Mouse (Mus musculus): ENCODE results near the gene H2-Ke6. TPM values are rescaled to one million over a fixed set of nuclear protein-coding genes. Genes with fewer than 3 reads are reported as not detected.

Gene H2-Ke6
- polyA plus RNA-seq, 1 experiment from 2014 or later = 37.7 TPM

DNA sequence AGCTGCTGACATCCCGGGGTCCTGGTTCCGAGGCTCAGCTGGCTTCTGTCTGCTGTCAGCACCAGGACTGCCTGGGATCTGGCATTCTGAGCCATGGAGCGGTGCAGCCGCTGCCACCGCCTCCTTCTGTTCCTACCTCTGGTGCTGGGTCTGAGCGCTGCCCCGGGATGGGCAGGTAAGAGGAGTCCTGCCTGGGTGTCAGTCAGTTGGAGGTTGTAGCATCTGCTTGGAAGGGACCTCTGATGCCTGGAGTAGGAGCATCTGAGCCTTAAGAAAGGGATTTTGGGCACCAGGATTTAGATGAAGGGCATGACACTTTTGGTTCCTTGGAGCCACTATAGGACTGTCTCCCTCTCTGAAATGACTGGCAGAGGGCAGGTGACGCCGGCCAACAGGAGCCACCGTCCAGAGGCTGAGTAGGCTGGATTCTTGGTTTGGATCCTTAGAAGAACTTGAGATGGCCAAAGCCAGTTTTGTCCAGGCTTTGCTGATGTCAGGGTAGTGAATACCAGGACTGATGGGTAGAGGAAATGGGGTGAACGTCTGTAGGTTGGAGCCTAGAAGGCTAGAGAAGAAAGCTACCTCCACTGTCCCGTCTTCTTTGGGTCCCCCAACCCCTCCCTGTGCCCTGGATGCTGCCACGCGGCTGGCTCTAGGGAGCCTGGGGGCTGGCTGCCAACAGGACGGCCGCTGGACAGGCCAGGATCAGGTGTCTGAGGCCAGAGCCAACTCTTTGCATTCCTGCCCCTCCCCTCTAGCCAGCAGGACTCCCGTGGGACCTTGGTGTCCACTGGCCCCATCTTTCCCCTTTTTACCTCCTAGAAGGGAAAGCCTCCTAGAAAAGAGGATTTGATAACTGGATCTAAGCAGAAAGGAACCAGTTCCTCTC lies 11.9 kb upstream of the H2-Ke6 start:
- Histone ChIP-seq H3K4me1 (ENCODE audit: control insufficient read depth, insufficient read depth, low read length) (peaks cover 27% of the 10 kb centered on the region), H3K9me3 (ENCODE audit: control insufficient read depth, low read length) (no peaks in the 10 kb centered on the region), H3K27ac (replicated peaks; ENCODE audit: low read depth, low read length) (no peak overlapping the region), H3K4me2 (ENCODE audit: low read depth, severe bottlenecking) (peak overlapping the region; percentile 44), H3K4me3 (ENCODE audit: low read depth, low read length) (peak overlapping the region; percentile 12), H3K36me3 (ENCODE audit: control insufficient read depth, insufficient read depth, low read length) (peaks cover 18% of the 10 kb centered on the region), H3K9ac (ENCODE audit: low read length) (0 out of 2 replicates have a peak overlapping the region, but pooled peaks have one; percentile 2), H3K27me3 (ENCODE audit: control insufficient read depth, insufficient read depth, low read length) (peaks cover 2% of the 10 kb centered on the region; the same call in 1 of the 2 replicates)
- WGBS = 29% methylated on average over 17 of the region's 17 CpGs
- DNase-seq (ENCODE audit: low spot score) (peak; percentile 36), ATAC-seq (ENCODE audit: insufficient number of reproducible peaks, low FRiP score, low TSS enrichment, low read depth) (no peak)

DNA sequence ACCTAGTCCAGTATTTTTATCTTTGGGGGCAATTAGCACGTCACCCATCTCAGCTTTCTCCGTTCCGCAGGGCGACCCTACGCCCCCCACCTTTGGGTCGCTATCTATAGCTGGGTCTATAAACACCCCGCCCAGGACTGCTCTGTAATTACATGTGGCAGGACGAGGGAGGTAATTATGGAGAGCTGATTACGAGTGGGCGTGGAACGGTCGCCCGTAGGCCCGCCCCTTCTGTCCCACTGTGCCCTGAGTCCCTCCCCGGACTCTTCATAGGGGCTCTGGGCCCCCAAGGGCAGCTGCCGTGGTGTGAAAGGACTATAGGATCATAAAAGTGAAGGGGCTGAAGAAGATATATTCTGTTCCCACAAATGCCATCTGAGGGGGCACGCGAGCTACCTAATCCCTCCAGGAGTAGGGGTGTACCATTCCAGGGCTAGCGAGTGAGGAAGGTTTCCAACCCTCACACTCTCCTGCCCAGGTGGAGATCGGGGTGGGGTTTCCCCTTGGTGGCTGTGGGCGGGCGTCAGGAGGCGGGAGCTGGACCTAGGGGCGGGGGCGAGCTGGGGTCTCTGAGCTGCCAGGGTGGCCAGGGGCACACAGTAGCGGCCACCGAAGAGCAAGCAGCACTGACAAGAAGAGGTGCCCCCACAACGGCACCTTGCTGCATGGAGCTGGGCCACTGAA lies 11.2 kb upstream of the H2-Ke6 start, which contains the start of gene Col11a2:
Gene Col11a2 (plus strand): TSS at position 560 of the 684 bp plus-strand sequence.
- H3K4me1 ChIP-seq (ENCODE audit: control insufficient read depth, insufficient read depth, low read length) = peaks cover 27% of the 10 kb centered on the region
- H3K27me3 ChIP-seq (ENCODE audit: control insufficient read depth, insufficient read depth, low read length) = peaks cover 2% of the 10 kb centered on the region; the same call in 1 of the 2 replicates
- peak within 1 kb of the TSS; percentile 12 for H3K4me3 ChIP-seq (ENCODE audit: low read depth, low read length)
- 7% methylated on average over 28 of the region's 28 CpGs for WGBS
- no peaks in the 10 kb centered on the region for H3K9me3 ChIP-seq (ENCODE audit: control insufficient read depth, low read length)
- no peak within 1 kb of the TSS for H3K27ac ChIP-seq (replicated peaks; ENCODE audit: low read depth, low read length)
- DNase-seq (ENCODE audit: low spot score) (no peak), ATAC-seq (ENCODE audit: insufficient number of reproducible peaks, low FRiP score, low TSS enrichment, low read depth) (peak; percentile 7; the same call in 1 of the 2 replicates)
- H3K9ac ChIP-seq (ENCODE audit: low read length) = 0 out of 2 replicates have a peak within 1 kb of the TSS, but pooled peaks have one; percentile 7
- H3K4me2 ChIP-seq (ENCODE audit: low read depth, severe bottlenecking) = peak within 1 kb of the TSS; percentile 44
- H3K36me3 ChIP-seq (ENCODE audit: control insufficient read depth, insufficient read depth, low read length) = peaks cover 18% of the 10 kb centered on the region

DNA sequence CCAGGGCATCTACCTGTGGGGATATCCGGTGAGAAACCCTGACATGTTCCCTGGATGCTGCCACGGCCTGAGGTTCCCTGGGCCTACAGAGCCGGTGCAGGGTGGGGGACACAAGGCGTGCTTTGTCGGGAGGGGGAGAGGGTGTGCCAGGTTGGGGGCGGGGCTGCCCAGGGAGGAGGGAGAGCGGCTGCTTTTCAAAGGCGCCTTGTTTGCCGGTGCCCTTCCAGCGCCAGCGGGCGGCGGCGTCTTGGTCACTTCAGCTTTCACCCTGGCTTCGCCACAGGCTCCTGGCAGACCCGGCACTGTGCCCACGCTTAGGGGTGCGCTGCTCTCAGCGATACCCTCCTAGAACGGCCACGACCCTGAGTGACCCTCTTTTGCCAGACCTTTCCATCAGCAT lies 10.6 kb upstream of the H2-Ke6 start:
- peaks cover 2% of the 10 kb centered on the region; the same call in 1 of the 2 replicates for H3K27me3 ChIP-seq (ENCODE audit: control insufficient read depth, insufficient read depth, low read length)
- peaks cover 18% of the 10 kb centered on the region for H3K36me3 ChIP-seq (ENCODE audit: control insufficient read depth, insufficient read depth, low read length)
- H3K4me2 ChIP-seq (ENCODE audit: low read depth, severe bottlenecking) = peak overlapping the region; percentile 44
- H3K9ac ChIP-seq (ENCODE audit: low read length) = 0 out of 2 replicates have a peak overlapping the region, but pooled peaks have one; percentile 7
- DNase-seq (ENCODE audit: low spot score) = no peak
- ATAC-seq (ENCODE audit: insufficient number of reproducible peaks, low FRiP score, low TSS enrichment, low read depth) = peak; percentile 10; the same call in 1 of the 2 replicates
- no peaks in the 10 kb centered on the region for H3K9me3 ChIP-seq (ENCODE audit: control insufficient read depth, low read length)
- WGBS = 16% methylated on average over 21 of the region's 21 CpGs
- no peak overlapping the region for H3K27ac ChIP-seq (replicated peaks; ENCODE audit: low read depth, low read length)
- H3K4me1 ChIP-seq (ENCODE audit: control insufficient read depth, insufficient read depth, low read length) = peaks cover 27% of the 10 kb centered on the region
- 0 out of 2 replicates have a peak overlapping the region, but pooled peaks have one; percentile 12 for H3K4me3 ChIP-seq (ENCODE audit: low read depth, low read length)

DNA sequence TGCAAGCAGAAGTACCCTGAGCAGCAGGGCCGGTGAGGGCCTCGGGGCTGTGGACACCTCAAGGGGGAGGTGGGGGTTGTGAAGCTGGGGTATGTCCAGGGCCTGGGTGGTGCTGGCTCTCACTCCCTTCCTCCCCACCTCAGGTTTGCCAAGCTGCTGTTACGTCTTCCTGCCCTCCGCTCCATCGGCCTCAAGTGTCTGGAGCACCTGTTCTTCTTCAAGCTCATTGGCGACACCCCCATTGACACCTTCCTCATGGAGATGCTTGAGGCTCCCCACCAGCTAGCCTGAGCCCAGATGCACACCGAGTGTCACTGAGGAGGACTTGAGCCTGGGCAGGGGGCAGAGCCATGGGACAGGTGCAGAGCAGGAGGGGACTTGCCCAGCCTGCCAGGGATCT lies 9.4 kb upstream of the H2-Ke6 start:
- no peak overlapping the region for H3K27ac ChIP-seq (replicated peaks; ENCODE audit: low read depth, low read length)
- no peak overlapping the region for H3K9ac ChIP-seq (ENCODE audit: low read length)
- WGBS = 94% methylated on average over 7 of the region's 7 CpGs
- no peak overlapping the region for H3K4me2 ChIP-seq (ENCODE audit: low read depth, severe bottlenecking)
- no peak for ATAC-seq (ENCODE audit: insufficient number of reproducible peaks, low FRiP score, low TSS enrichment, low read depth)
- H3K36me3 ChIP-seq (ENCODE audit: control insufficient read depth, insufficient read depth, low read length) = peaks cover 18% of the 10 kb centered on the region
- no peaks in the 10 kb centered on the region for H3K9me3 ChIP-seq (ENCODE audit: control insufficient read depth, low read length)
- DNase-seq (ENCODE audit: low spot score) = no peak
- peaks cover 34% of the 10 kb centered on the region for H3K4me1 ChIP-seq (ENCODE audit: control insufficient read depth, insufficient read depth, low read length)
- peaks cover 2% of the 10 kb centered on the region; the same call in 1 of the 2 replicates for H3K27me3 ChIP-seq (ENCODE audit: control insufficient read depth, insufficient read depth, low read length)
- no peak overlapping the region for H3K4me3 ChIP-seq (ENCODE audit: low read depth, low read length)

DNA sequence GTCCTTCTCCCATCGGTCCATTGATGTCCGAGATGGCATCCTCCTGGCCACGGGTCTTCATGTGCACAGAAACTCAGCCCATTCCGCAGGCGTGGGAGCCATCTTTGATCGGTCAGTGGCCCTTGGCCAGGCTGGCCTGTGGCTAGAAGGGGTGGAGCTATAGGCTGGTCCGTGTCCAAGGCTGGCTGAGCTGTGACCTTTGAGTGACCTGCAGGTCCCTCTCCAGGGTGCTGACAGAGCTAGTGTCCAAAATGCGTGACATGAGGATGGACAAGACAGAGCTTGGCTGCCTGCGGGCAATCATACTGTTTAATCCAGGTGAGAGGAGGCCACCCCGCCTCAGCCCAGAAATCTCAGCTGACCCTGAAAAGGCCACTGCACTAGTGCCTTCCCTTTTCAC lies 8.8 kb upstream of the H2-Ke6 start:
- no peak overlapping the region for H3K27ac ChIP-seq (replicated peaks; ENCODE audit: low read depth, low read length)
- no peak overlapping the region for H3K9ac ChIP-seq (ENCODE audit: low read length)
- no peak for DNase-seq (ENCODE audit: low spot score)
- no peak for ATAC-seq (ENCODE audit: insufficient number of reproducible peaks, low FRiP score, low TSS enrichment, low read depth)
- no peak overlapping the region for H3K4me3 ChIP-seq (ENCODE audit: low read depth, low read length)
- peaks cover 18% of the 10 kb centered on the region for H3K36me3 ChIP-seq (ENCODE audit: control insufficient read depth, insufficient read depth, low read length)
- peaks cover 34% of the 10 kb centered on the region for H3K4me1 ChIP-seq (ENCODE audit: control insufficient read depth, insufficient read depth, low read length)
- no peaks in the 10 kb centered on the region for H3K9me3 ChIP-seq (ENCODE audit: control insufficient read depth, low read length)
- WGBS = 81% methylated on average over 10 of the region's 10 CpGs
- peaks cover 2% of the 10 kb centered on the region; the same call in 1 of the 2 replicates for H3K27me3 ChIP-seq (ENCODE audit: control insufficient read depth, insufficient read depth, low read length)
- no peak overlapping the region for H3K4me2 ChIP-seq (ENCODE audit: low read depth, severe bottlenecking)

DNA sequence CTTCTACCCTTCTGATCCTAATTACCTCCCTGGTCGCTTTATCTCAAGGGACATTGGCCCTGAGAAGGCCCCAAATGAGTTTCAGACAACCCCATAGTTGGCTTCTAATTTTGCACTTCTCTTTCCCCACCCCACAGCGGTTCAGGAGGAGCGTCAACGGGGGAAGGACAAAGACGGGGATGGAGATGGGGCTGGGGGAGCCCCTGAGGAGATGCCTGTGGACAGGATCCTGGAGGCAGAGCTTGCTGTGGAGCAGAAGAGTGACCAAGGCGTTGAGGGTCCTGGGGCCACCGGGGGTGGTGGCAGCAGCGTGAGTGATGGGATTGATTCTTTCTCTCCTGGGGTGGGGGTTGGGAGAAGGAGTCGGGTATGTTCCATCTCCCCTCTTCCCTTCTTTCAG lies 7.7 kb upstream of the H2-Ke6 start:
- Histone ChIP-seq H3K4me1 (ENCODE audit: control insufficient read depth, insufficient read depth, low read length) (peaks cover 27% of the 10 kb centered on the region), H3K36me3 (ENCODE audit: control insufficient read depth, insufficient read depth, low read length) (peaks cover 19% of the 10 kb centered on the region)

DNA sequence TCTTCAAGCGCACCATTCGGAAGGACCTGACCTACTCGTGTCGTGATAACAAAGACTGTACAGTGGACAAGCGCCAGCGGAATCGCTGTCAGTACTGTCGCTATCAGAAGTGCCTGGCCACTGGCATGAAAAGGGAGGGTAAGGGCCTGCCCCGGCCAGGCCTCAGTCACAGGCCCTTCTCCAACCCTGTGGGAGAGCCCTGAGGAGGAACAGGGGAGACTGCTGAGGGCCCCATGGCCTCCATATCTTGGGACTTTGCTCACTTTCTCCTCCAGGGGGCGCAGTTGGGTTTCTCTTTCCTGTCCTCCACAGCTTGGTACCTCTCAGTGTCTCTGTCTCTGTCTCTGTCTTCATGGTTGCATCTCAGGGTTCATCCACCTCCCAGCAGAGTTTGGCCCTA lies 6.2 kb upstream of the H2-Ke6 start:
- H3K27me3 ChIP-seq (ENCODE audit: control insufficient read depth, insufficient read depth, low read length) = no peaks in the 10 kb centered on the region
- H3K4me3 ChIP-seq (ENCODE audit: low read depth, low read length) = no peak overlapping the region
- DNase-seq (ENCODE audit: low spot score) = peak; percentile 74

More for the DNA sequence above, 7.7 kb upstream of the H2-Ke6 start:
- no peak overlapping the region; the same call in 1 of the 2 replicates for H3K9ac ChIP-seq (ENCODE audit: low read length)
- H3K4me3 ChIP-seq (ENCODE audit: low read depth, low read length) = no peak overlapping the region
- no peaks in the 10 kb centered on the region for H3K9me3 ChIP-seq (ENCODE audit: control insufficient read depth, low read length)
- H3K4me2 ChIP-seq (ENCODE audit: low read depth, severe bottlenecking) = no peak overlapping the region
- 91% methylated on average over 9 of the region's 9 CpGs for WGBS
- peaks cover 2% of the 10 kb centered on the region; the same call in 1 of the 2 replicates for H3K27me3 ChIP-seq (ENCODE audit: control insufficient read depth, insufficient read depth, low read length)
- ATAC-seq (ENCODE audit: insufficient number of reproducible peaks, low FRiP score, low TSS enrichment, low read depth) = no peak
- DNase-seq (ENCODE audit: low spot score) = no peak
- H3K27ac ChIP-seq (replicated peaks; ENCODE audit: low read depth, low read length) = no peak overlapping the region

DNA sequence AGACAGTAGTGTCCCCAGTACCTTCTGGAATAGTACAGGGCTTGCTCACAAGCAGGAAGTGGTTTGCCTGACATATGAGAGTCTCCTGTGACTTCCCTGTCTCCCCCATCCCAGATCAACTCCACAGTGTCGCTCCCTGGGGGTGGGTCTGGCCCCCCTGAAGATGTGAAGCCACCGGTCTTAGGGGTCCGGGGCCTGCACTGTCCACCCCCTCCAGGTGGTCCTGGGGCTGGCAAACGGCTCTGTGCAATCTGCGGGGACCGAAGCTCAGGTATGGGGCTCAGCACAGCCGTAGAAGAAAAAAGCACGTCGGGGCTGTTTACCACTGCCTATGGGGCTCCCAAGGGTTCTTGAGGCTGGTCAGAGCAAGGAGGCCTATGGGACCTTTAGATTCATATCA lies 5.6 kb upstream of the H2-Ke6 start:
- H3K36me3 ChIP-seq (ENCODE audit: control insufficient read depth, insufficient read depth, low read length) = peaks cover 35% of the 10 kb centered on the region
- 93% methylated on average over 9 of the region's 9 CpGs for WGBS
- no peak for ATAC-seq (ENCODE audit: insufficient number of reproducible peaks, low FRiP score, low TSS enrichment, low read depth)
- DNase-seq (ENCODE audit: low spot score) = no peak
- no peaks in the 10 kb centered on the region for H3K9me3 ChIP-seq (ENCODE audit: control insufficient read depth, low read length)
- peaks cover 28% of the 10 kb centered on the region for H3K4me1 ChIP-seq (ENCODE audit: control insufficient read depth, insufficient read depth, low read length)
- H3K9ac ChIP-seq (ENCODE audit: low read length) = no peak overlapping the region
- H3K4me3 ChIP-seq (ENCODE audit: low read depth, low read length) = 0 out of 2 replicates have a peak overlapping the region, but pooled peaks have one; percentile 88
- H3K27ac ChIP-seq (replicated peaks; ENCODE audit: low read depth, low read length) = no peak overlapping the region
- H3K4me2 ChIP-seq (ENCODE audit: low read depth, severe bottlenecking) = no peak overlapping the region
- H3K27me3 ChIP-seq (ENCODE audit: control insufficient read depth, insufficient read depth, low read length) = no peaks in the 10 kb centered on the region

More for the DNA sequence above, 6.2 kb upstream of the H2-Ke6 start:
- Histone ChIP-seq H3K27ac (replicated peaks; ENCODE audit: low read depth, low read length) (no peak overlapping the region), H3K4me1 (ENCODE audit: control insufficient read depth, insufficient read depth, low read length) (peaks cover 29% of the 10 kb centered on the region), H3K9ac (ENCODE audit: low read length) (no peak overlapping the region), H3K4me2 (ENCODE audit: low read depth, severe bottlenecking) (no peak overlapping the region), H3K9me3 (ENCODE audit: control insufficient read depth, low read length) (no peaks in the 10 kb centered on the region), H3K36me3 (ENCODE audit: control insufficient read depth, insufficient read depth, low read length) (peaks cover 28% of the 10 kb centered on the region)
- no peak for ATAC-seq (ENCODE audit: insufficient number of reproducible peaks, low FRiP score, low TSS enrichment, low read depth)
- 78% methylated on average over 10 of the region's 10 CpGs for WGBS
